Mouse (Mus musculus) CD4-positive, CD25-positive, alpha-beta regulatory T cell (primary cell): ENCODE measurements around the gene Cox10. TPM values are rescaled to one million over a fixed set of nuclear protein-coding genes. Genes with fewer than 3 reads are reported as not detected.

ENCODE experiments used
- polyA plus RNA-seq: library from polyadenylated mRNA; unstranded; fragments of 100-300 nt; shearing (Covaris generic); gene quantifications from one replicate; pipeline ENCODE4 v1.2.1, GENCODE M21; 2017

Gene Cox10
- 23.1 TPM for polyA plus RNA-seq

GRCm38 (mm10) chr11:64078956-64079726, at the start of gene Cox10:
Gene Cox10, minus strand, starts transcription at chr11:64079468.

GRCm38 (mm10) chr11:63922091-63922621, 157.1 kb downstream of the Cox10 start, which contains the start of gene Hs3st3b1:
Gene Hs3st3b1, minus strand, starts transcription at chr11:63922290.

Other genes starting within 250 kb of the Cox10 start
- 2.0 TPM for gene Hs3st3b1, start 157.2 kb downstream of the Cox10 start, polyA plus RNA-seq